Mouse (Mus musculus) ES-Bruce4 (cell line): ENCODE measurements around the gene Ttll1.

Experiments used
- CTCF ChIP-seq: IDR thresholded peaks from one replicate; pipeline ENCODE4 v1.8.1; 2011; ENCODE audit warnings: low read depth, low read length
- EP300 ChIP-seq: IDR thresholded peaks from 2 replicates; pipeline ENCODE4 v1.6.1; 2011; ENCODE audit warnings: low read depth, low read length; ENCODE audit not compliant: insufficient read depth
- POLR2A ChIP-seq: IDR thresholded peaks from one replicate; pipeline ENCODE4 v1.8.1; 2011; ENCODE audit warnings: low read length; ENCODE audit not compliant: insufficient read depth

GRCm38 (mm10) chr15:83474466-83474836, 36.2 kb downstream of the Ttll1 start:
- TF ChIP-seq CTCF: no peak
- no peak for TF ChIP-seq POLR2A
- no peak for TF ChIP-seq EP300
